Mouse (Mus musculus): ENCODE results near the gene Gm21970. TPM values are rescaled to one million over a fixed set of nuclear protein-coding genes. Genes with fewer than 3 reads are reported as not detected.

Gm21970 gene
- polyA plus RNA-seq, 1 experiment from 2014 or later: not detected

GRCm38 (mm10) chr16:91403784-91404183 lies 12.3 kb downstream of the Gm21970 start:
- no peaks in the 10 kb centered on the region for H3K36me3 ChIP-seq (ENCODE audit: control insufficient read depth, insufficient read depth, low read length)
- no peak overlapping the region for H3K9ac ChIP-seq (ENCODE audit: low read depth, low read length)
- no peaks in the 10 kb centered on the region; the same call in 1 of the 2 replicates for H3K27me3 ChIP-seq (ENCODE audit: control insufficient read depth, insufficient read depth, low read depth, low read length)
- WGBS: 78% methylated on average over 9 of the region's 9 CpGs
- no peaks in the 10 kb centered on the region for H3K9me3 ChIP-seq (replicated peaks; ENCODE audit: control insufficient read depth, low read length, poor library complexity, severe bottlenecking)
- peaks cover 6% of the 10 kb centered on the region; the same call in 1 of the 2 replicates for H3K4me1 ChIP-seq (ENCODE audit: control insufficient read depth, insufficient read depth, low read length)
- no peak overlapping the region for H3K4me2 ChIP-seq (ENCODE audit: low read length)
- ATAC-seq: no peak
- no peak overlapping the region for H3K4me3 ChIP-seq (ENCODE audit: low read depth, low read length)
- H3K27ac ChIP-seq (ENCODE audit: low read length): no peak overlapping the region

GRCm38 (mm10) chr16:91404187-91404586 lies 12.7 kb downstream of the Gm21970 start:
- Histone ChIP-seq H3K27me3 (ENCODE audit: control insufficient read depth, insufficient read depth, low read depth, low read length) (no peaks in the 10 kb centered on the region; the same call in 1 of the 2 replicates), H3K36me3 (ENCODE audit: control insufficient read depth, insufficient read depth, low read length) (no peaks in the 10 kb centered on the region), H3K4me3 (ENCODE audit: low read depth, low read length) (no peak overlapping the region), H3K9me3 (replicated peaks; ENCODE audit: control insufficient read depth, low read length, poor library complexity, severe bottlenecking) (no peaks in the 10 kb centered on the region), H3K9ac (ENCODE audit: low read depth, low read length) (no peak overlapping the region), H3K4me1 (ENCODE audit: control insufficient read depth, insufficient read depth, low read length) (peaks cover 6% of the 10 kb centered on the region; the same call in 1 of the 2 replicates), H3K4me2 (ENCODE audit: low read length) (no peak overlapping the region), H3K27ac (ENCODE audit: low read length) (no peak overlapping the region)
- 97% methylated on average over 8 of the region's 8 CpGs for WGBS
- ATAC-seq: no peak

GRCm38 (mm10) chr16:91404828-91405577 lies 13.5 kb downstream of the Gm21970 start:
- H3K27ac ChIP-seq (ENCODE audit: low read length): no peak overlapping the region
- no peak overlapping the region for H3K4me2 ChIP-seq (ENCODE audit: low read length)
- ATAC-seq: no peak
- H3K4me1 ChIP-seq (ENCODE audit: control insufficient read depth, insufficient read depth, low read length): peaks cover 6% of the 10 kb centered on the region; the same call in 1 of the 2 replicates
- no peaks in the 10 kb centered on the region; the same call in 1 of the 2 replicates for H3K27me3 ChIP-seq (ENCODE audit: control insufficient read depth, insufficient read depth, low read depth, low read length)
- H3K9me3 ChIP-seq (replicated peaks; ENCODE audit: control insufficient read depth, low read length, poor library complexity, severe bottlenecking): no peaks in the 10 kb centered on the region
- H3K9ac ChIP-seq (ENCODE audit: low read depth, low read length): no peak overlapping the region
- H3K4me3 ChIP-seq (ENCODE audit: low read depth, low read length): no peak overlapping the region
- 67% methylated on average over 10 of the region's 10 CpGs for WGBS
- H3K36me3 ChIP-seq (ENCODE audit: control insufficient read depth, insufficient read depth, low read length): no peaks in the 10 kb centered on the region

GRCm38 (mm10) chr16:91405640-91406584 lies 14.4 kb downstream of the Gm21970 start, which contains the start of gene Il10rb:
Il10rb (plus strand) TSS chr16:91406164.
- peak within 1 kb of the TSS; percentile 67 for H3K4me3 ChIP-seq (ENCODE audit: low read depth, low read length)
- WGBS: 6% methylated on average over 50 of the region's 51 CpGs
- H3K27ac ChIP-seq (ENCODE audit: low read length): peak within 1 kb of the TSS; percentile 50; the same call in 1 of the 2 replicates

GRCm38 (mm10) chr16:91406585-91407220 lies 15.2 kb downstream of the Gm21970 start:
- Histone ChIP-seq H3K27ac (ENCODE audit: low read length) (peak overlapping the region; percentile 50; the same call in 1 of the 2 replicates), H3K9ac (ENCODE audit: low read depth, low read length) (peak overlapping the region; percentile 82), H3K4me3 (ENCODE audit: low read depth, low read length) (peak overlapping the region; percentile 67), H3K4me2 (ENCODE audit: low read length) (peak overlapping the region; percentile 96), H3K4me1 (ENCODE audit: control insufficient read depth, insufficient read depth, low read length) (peaks cover 6% of the 10 kb centered on the region; the same call in 1 of the 2 replicates), H3K36me3 (ENCODE audit: control insufficient read depth, insufficient read depth, low read length) (no peaks in the 10 kb centered on the region), H3K9me3 (replicated peaks; ENCODE audit: control insufficient read depth, low read length, poor library complexity, severe bottlenecking) (no peaks in the 10 kb centered on the region), H3K27me3 (ENCODE audit: control insufficient read depth, insufficient read depth, low read depth, low read length) (no peaks in the 10 kb centered on the region; the same call in 1 of the 2 replicates)
- ATAC-seq: peak; percentile 14; the same call in 1 of the 2 replicates
- WGBS: 2% methylated on average over 13 of the region's 13 CpGs

More at GRCm38 (mm10) chr16:91405640-91406584, 14.4 kb downstream of the Gm21970 start, which contains the start of gene Il10rb:
- no peaks in the 10 kb centered on the region for H3K9me3 ChIP-seq (replicated peaks; ENCODE audit: control insufficient read depth, low read length, poor library complexity, severe bottlenecking)
- peak within 1 kb of the TSS; percentile 96 for H3K4me2 ChIP-seq (ENCODE audit: low read length)
- H3K27me3 ChIP-seq (ENCODE audit: control insufficient read depth, insufficient read depth, low read depth, low read length): no peaks in the 10 kb centered on the region; the same call in 1 of the 2 replicates
- H3K9ac ChIP-seq (ENCODE audit: low read depth, low read length): peak within 1 kb of the TSS; percentile 82
- ATAC-seq: peak; percentile 79
- H3K4me1 ChIP-seq (ENCODE audit: control insufficient read depth, insufficient read depth, low read length): peaks cover 6% of the 10 kb centered on the region; the same call in 1 of the 2 replicates
- H3K36me3 ChIP-seq (ENCODE audit: control insufficient read depth, insufficient read depth, low read length): no peaks in the 10 kb centered on the region

- ATAC-seq: no peak
- H3K4me1 ChIP-seq (ENCODE audit: control insufficient read depth, insufficient read depth, low read length): no peaks in the 10 kb centered on the region
- no peaks in the 10 kb centered on the region for H3K36me3 ChIP-seq (ENCODE audit: control insufficient read depth, insufficient read depth, low read length)
- WGBS: 78% methylated on average over 12 of the region's 12 CpGs
- no peak overlapping the region for H3K9ac ChIP-seq (ENCODE audit: low read depth, low read length)
- no peaks in the 10 kb centered on the region for H3K27me3 ChIP-seq (ENCODE audit: control insufficient read depth, insufficient read depth, low read depth, low read length)
- H3K4me3 ChIP-seq (ENCODE audit: low read depth, low read length): no peak overlapping the region
- no peak overlapping the region for H3K27ac ChIP-seq (ENCODE audit: low read length)
- no peaks in the 10 kb centered on the region for H3K9me3 ChIP-seq (replicated peaks; ENCODE audit: control insufficient read depth, low read length, poor library complexity, severe bottlenecking)
- H3K4me2 ChIP-seq (ENCODE audit: low read length): no peak overlapping the region
Measured at GRCm38 (mm10) chr16:91413102-91413844, 21.8 kb downstream of the Gm21970 start.

GRCm38 (mm10) chr16:91415391-91416189 lies 24.1 kb downstream of the Gm21970 start:
- Histone ChIP-seq H3K4me2 (ENCODE audit: low read length) (no peak overlapping the region), H3K4me3 (ENCODE audit: low read depth, low read length) (no peak overlapping the region), H3K9ac (ENCODE audit: low read depth, low read length) (no peak overlapping the region), H3K4me1 (ENCODE audit: control insufficient read depth, insufficient read depth, low read length) (no peaks in the 10 kb centered on the region), H3K36me3 (ENCODE audit: control insufficient read depth, insufficient read depth, low read length) (no peaks in the 10 kb centered on the region), H3K27ac (ENCODE audit: low read length) (no peak overlapping the region), H3K27me3 (ENCODE audit: control insufficient read depth, insufficient read depth, low read depth, low read length) (no peaks in the 10 kb centered on the region), H3K9me3 (replicated peaks; ENCODE audit: control insufficient read depth, low read length, poor library complexity, severe bottlenecking) (no peaks in the 10 kb centered on the region)
- WGBS: 90% methylated on average over 9 of the region's 9 CpGs
- no peak for ATAC-seq

Data from midbrain, embryonic 16.5 days (tissue).